ENCODE assay signal across 20 mouse cellular contexts in genomic region chr4:31923437-31923836, GRCm38 (mm10).
"Had no signal": no experiment of that assay in that cellular context is flagged by ENCODE, and none has a peak within 500 bp of the region (broad histone marks: within the 10 kb centered on the region; RNA-seq: fewer than 3 reads in every experiment).

No protein-coding gene starts in this region.

- DNase-seq: liver, embryonic 13.5 days; liver, postnatal 0 days; lung, adult 2 months; lung, postnatal 14 days; lung, postnatal 36 days; right cerebral cortex, postnatal 25 days; right cerebral cortex, postnatal 4 days; spleen, adult 18-20 months; thymus, adult 2 months; thymus, postnatal 25 days; thymus, postnatal 4 days had no signal

- H3K27me3 ChIP-seq: liver, embryonic 13.5 days; liver, embryonic 15.5 days; lung, embryonic 15.5 days; neural tube, embryonic 12.5 days; stomach, embryonic 15.5 days had no signal

- H3K4me3 ChIP-seq: liver, embryonic 13.5 days; liver, embryonic 15.5 days; lung, embryonic 15.5 days; midbrain, embryonic 13.5 days; midbrain, embryonic 15.5 days; neural tube, embryonic 12.5 days; stomach, embryonic 15.5 days had no signal

- ATAC-seq: liver, postnatal 0 days; lung, postnatal 0 days; midbrain, embryonic 13.5 days; midbrain, embryonic 15.5 days had no signal

- H3K27ac ChIP-seq: liver, embryonic 13.5 days; liver, embryonic 15.5 days; lung, embryonic 15.5 days; macrophage; midbrain, embryonic 13.5 days; midbrain, embryonic 15.5 days; neural tube, embryonic 12.5 days; stomach, embryonic 15.5 days; stomach, postnatal 0 days had no signal

- H3K4me1 ChIP-seq: liver, embryonic 13.5 days; liver, embryonic 15.5 days; lung, embryonic 15.5 days; stomach, embryonic 15.5 days had no signal

- H3K9me3 ChIP-seq: liver, embryonic 13.5 days; liver, embryonic 15.5 days; lung, embryonic 15.5 days; midbrain, embryonic 13.5 days; midbrain, embryonic 15.5 days; neural tube, embryonic 12.5 days; stomach, embryonic 15.5 days had no signal

- H3K36me3 ChIP-seq: liver, embryonic 13.5 days; liver, embryonic 15.5 days; lung, embryonic 15.5 days; midbrain, embryonic 13.5 days; midbrain, embryonic 15.5 days; neural tube, embryonic 12.5 days; stomach, embryonic 15.5 days had no signal

- H3K9ac ChIP-seq: liver, embryonic 13.5 days; liver, embryonic 15.5 days; liver, postnatal 0 days; lung, embryonic 15.5 days; midbrain, embryonic 13.5 days; midbrain, embryonic 15.5 days; neural tube, embryonic 12.5 days; stomach, embryonic 15.5 days had no signal
